Mouse (Mus musculus): ENCODE measurements around the gene Psd. TPM values are rescaled to one million over a fixed set of nuclear protein-coding genes. Genes with fewer than 3 reads are reported as not detected.

The Psd gene
- total RNA-seq, 2 experiments from 2014 or later: 614 to 671 TPM

DNA sequence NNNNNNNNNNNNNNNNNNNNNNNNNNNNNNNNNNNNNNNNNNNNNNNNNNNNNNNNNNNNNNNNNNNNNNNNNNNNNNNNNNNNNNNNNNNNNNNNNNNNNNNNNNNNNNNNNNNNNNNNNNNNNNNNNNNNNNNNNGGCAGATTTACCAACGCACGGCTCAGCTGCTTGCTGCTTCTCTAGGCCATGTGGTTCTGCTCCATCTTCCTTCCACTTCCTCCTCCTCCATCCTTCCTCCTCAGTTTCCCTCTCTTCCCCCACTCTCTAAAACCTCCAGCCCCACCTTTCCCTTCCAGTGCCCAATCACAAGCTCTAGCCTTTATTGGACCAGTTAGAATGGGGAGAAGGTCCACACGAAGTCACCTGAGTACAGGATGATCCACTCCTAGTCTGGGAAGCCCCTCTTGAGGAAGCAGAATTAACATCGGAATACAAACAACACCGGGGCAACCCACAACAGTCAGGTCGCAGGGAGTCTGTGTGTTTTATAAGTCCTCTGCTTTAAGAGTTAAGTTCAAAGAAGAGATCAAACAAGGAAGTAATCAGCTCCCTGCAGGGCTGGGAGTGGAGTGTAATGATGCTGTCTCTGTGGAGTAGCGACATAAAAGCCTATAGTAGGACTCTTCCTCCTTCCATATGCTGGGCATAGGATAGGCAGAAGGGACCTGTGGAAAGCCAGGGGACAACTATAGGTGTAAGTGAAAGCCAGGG, 17.9 kb upstream of the Psd start:
- intact Hi-C loops (cut with DNase I): no loop called here
- DNase-seq (ENCODE audit: low spot score in 2 of 2): no peak

DNA sequence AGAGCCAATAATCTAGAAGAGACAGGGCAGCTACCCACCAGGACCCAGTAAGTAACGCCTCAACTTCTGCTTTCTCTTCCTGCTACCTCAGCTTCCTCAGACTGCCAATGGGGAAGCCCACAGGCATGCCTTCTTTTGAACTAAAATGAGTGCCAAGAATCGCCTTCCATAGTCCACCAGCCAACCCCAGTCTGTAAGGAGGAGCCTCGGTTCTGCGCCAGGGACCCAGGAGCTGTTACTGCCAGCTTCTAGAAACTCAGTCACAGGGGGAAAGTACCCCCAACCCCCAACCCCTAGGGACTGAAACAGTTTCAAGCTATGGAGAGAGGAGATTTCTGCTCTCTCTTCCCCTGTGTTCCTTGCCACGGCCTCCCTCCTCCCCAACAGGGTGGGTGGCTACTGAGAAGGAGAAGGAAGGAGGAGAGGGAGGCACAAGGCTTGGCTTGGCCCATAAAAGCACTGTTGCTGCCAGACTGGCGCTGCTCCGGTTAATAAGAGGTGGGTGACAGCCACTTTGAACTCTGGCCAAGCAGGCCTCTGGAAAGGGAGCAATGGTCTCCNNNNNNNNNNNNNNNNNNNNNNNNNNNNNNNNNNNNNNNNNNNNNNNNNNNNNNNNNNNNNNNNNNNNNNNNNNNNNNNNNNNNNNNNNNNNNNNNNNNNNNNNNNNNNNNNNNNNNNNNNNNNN, 12.5 kb upstream of the Psd start:
- intact Hi-C loops (cut with DNase I): loop anchor here (2.0 kb wide), 1 partner anchor 17 kb away; no protein-coding TSS in a partner anchor
- peak; percentile 37 to 48 for DNase-seq (ENCODE audit: low spot score in 2 of 2)

DNA sequence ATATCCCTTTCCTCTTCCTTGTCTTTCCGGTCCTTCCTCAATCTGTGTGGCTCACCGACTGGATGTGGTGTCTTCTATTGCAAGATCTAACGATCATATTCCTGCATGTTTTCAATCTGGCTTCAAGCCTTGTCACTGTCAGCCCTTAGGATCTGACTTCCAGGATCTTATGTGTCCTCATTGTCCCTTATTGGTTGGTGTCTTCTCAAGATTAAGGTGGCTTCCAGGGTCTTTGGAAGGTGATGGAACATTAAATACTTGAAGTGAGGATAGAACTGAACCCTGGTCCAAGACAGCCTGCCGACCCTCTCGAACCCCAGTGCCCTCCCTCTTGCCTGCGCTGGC, 12.0 kb upstream of the Psd start:
- no peak for DNase-seq (ENCODE audit: low spot score in 2 of 2)
- intact Hi-C loops (cut with DNase I): loop anchor here (2.0 kb wide), 1 partner anchor 18 kb away; no protein-coding TSS in a partner anchor

DNA sequence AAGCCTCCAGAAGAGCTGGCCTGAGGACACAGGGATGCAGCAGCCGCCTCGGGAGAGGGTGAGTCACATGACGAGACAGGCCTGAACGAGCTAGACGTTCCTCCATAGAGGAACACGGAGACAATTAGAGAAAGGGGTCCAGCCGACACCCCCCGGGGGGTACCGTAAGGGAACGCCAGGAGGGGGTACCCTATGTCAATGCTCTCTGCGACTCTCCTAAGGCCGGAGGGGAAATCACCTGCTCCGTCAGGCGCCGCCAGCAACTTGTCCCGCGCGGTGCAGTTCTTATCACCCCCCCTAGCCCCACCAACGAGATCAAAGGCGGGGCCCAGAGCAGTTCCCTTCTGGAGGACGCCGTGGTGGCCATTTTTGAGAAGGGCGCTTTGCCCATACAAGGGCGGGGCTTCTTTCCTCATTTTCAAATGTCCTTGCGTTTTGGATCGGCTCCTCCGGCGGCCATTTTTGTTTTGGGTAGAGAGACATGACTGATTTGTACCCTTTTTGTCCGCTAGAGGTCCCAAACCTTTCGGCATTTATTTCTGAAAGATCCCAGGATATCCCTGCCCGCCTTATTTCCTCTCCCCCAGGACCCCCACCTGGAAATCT, 11.5 kb upstream of the Psd start, which contains the start of gene Cuedc2:
Gene Cuedc2, minus strand, starts transcription at position 372 of the 606 bp plus-strand sequence.
- intact Hi-C loops (cut with DNase I): loop anchor here (2.0 kb wide), 1 partner anchor 18 kb away; no protein-coding TSS in a partner anchor
- peak; percentile 97 to 98 for DNase-seq (ENCODE audit: low spot score in 2 of 2)

DNA sequence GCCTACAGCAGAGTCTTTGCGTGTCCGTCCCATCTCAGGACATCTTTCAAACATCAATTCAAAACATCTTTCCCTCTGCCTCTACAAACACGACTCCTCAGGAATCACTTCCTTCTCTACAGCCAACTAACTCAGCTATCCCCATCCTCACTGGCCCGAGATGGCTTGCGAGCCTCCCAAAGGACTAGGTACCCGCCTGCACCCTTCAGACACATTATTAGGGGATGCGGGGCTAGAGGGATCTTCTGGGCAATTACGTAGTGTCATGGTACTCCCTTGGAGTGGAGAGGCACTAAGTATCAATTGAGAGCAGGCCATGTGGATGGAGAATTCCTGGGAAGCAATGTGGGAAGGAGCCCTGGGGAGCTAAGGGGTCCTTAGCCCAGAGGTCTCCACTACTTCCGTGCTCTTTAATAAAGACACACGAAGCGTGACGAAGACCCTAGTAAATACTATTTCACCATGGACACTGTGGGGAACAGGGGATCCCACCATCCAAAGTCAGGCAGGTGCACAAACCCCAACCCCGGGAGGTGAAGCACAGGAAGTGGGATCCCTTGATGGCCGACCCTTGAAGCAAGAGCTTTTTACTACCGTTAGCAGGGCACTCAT, 10.9 kb upstream of the Psd start:
- no peak for DNase-seq (ENCODE audit: low spot score in 2 of 2)
- intact Hi-C loops (cut with DNase I): loop anchor here (2.0 kb wide), 1 partner anchor 19 kb away; no protein-coding TSS in a partner anchor

DNA sequence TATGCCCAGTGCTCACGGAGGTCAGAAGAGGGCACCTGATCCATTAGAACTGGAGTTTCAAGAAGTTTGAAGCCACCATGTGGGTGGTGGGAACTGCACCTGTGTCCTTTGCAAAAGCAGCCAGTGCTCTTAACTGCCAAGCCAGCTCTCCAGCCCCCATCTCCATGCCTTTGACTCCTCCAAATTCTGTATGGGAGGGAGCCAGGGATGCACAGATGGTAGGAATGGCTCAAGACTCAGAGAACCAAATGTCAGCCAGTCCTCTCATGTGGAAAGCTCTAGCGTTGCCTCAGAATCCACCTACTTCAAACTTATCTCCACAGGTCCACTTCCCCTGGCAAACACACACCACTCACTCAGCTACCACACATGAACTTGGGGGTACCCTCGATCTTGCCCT, 7.0 kb upstream of the Psd start:
- DNase-seq (ENCODE audit: low spot score in 2 of 2): no peak
- intact Hi-C loops (cut with DNase I): no loop called here

DNA sequence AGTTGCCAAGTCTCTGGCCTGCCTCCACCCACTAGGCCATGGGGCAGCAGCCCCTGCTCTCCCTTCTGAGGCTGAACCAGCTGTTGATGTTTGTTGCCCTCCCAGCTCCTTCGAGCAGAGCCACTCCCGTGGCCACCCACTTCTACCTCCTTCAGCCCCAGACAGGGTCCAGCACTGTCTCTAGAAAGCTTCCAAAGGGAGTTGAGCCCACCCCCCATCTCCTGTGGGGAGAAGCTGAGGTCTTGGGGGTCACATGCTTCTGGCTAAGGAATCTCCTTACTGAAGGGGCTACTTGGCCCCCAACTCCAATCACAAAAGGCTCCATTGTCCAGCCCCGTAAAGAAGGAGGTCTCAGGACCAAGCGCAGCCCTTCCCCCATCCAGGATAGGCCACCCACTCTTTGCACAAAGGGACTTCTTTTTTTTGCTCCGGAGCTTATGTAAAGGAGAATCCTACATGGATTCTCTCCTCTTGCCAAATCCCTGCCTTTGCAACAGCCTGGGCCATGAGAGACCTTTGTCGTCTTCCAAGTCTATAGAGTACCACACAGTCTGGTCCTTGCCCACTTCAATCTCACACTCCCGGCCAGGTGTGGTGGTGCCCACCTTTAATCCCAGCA, 5.9 kb upstream of the Psd start:
- peak in 1 of 2 experiments; percentile 26 for DNase-seq (ENCODE audit: low spot score in 2 of 2)
- intact Hi-C loops (cut with DNase I): no loop called here

DNA sequence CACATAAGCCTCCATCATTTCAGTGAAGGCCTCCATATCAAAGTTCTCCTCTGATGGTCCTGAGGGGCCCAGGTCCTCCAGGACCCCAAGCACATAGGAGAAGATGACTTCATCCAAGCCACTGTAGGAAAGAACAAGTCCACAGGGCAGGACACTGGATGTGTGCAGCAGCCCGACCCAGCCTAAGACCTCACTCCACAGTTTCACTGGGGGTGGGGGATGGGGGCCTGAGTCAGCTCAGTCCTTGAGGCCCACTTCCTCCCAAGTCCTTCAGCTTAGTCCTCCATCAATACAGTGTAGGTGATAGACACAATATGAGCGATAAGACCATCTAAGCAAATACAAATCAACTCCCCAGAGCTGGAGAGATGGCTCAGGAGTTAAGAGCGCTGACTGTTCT, 5.0 kb upstream of the Psd start:
- intact Hi-C loops (cut with DNase I): loop anchor here (2.0 kb wide), 1 partner anchor 23 kb away; no protein-coding TSS in a partner anchor

DNA sequence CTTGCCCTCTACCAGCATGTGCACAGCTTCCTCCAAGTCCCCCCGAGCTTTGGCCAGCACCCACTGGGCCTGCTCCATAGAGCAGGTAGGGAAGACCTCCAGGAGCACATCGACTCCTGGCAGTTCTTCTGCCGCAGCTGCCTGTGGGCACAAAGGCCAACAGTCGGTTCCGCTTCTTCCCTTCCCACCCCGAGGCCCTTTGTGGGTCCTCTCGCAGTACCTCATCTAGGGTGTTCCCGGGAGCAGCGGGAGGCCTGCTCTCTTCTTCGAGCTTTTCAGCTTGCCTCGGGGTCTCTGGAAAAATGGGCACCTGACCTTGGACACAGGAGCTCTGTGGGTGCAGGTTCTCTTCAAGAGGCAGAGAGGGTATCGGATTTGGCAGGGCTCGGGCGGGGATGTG, 4.4 kb upstream of the Psd start:
- intact Hi-C loops (cut with DNase I): loop anchor here (2.0 kb wide), 1 partner anchor 23 kb away; no protein-coding TSS in a partner anchor

More for the DNA sequence above, 5.0 kb upstream of the Psd start:
- no peak for DNase-seq (ENCODE audit: low spot score in 2 of 2)

DNA sequence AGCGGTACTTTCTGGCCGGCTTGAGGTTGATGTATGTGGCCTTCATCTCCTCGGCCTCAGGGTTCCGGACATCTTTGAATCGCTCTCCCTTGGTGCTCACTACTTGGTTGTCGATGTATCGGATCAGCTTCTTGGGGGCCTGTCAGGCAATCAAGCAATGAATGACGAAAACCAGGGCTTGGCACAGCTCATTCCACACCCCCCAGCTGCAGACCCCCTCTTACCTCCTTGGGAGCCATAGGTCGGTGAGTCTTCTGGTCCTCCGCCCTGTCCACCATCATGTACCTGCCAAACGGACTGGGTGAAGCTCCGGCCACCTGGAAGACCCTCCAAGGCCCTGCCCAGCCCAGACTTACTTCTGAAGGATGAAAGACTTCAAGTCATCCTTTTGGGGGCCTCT, 3.7 kb upstream of the Psd start:
- intact Hi-C loops (cut with DNase I): loop anchor here (2.0 kb wide), 1 partner anchor 22 kb away; no protein-coding TSS in a partner anchor
- no peak for DNase-seq (ENCODE audit: low spot score in 2 of 2)

More for the DNA sequence above, 4.4 kb upstream of the Psd start:
- DNase-seq (ENCODE audit: low spot score in 2 of 2): no peak

DNA sequence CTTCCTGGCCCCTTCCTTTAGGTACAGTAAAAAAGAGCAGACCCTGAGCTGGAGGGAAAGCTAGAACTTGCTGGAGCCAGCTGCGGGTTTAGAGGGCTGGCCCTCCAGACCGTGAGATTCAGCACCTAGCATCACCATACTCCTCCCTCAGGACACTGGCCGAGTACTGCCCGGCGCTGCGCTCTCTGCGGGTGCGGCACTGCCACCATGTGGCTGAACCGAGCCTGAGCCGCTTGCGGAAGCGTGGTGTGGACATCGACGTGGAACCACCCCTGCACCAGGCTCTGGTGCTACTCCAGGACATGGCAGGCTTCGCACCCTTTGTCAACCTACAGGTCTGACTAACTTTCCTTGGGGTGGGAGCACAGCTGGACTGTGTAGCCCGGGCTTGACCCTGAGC, 3.0 kb upstream of the Psd start:
- intact Hi-C loops (cut with DNase I): loop anchor here (2.0 kb wide), 1 partner anchor 21 kb away; no protein-coding TSS in a partner anchor
- DNase-seq (ENCODE audit: low spot score in 2 of 2): peak; percentile 83 to 84

DNA sequence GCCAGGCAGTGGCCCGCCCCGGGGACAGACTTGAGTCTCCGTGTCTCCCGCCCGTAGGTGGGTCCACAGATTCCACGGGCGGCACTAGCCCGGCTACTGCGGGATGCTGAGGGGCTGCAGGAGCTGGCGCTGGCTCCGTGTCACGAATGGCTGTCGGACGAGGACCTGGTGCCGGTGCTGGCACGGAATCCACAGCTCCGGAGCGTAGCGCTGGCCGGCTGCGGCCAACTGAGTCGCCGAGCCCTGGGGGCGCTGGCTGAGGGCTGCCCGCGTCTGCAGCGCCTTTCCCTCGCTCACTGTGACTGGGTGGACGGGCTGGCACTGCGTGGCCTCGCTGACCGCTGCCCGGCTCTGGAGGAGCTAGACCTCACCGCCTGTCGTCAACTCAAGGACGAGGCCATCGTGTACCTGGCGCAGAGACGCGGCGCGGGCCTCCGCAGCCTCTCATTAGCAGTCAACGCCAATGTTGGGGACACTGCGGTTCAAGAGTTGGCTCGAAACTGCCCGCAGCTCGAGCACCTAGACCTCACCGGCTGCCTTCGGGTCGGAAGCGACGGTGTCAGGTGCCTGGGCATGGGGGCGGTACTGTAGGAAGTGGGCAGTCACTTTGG, 2.2 kb upstream of the Psd start:
- intact Hi-C loops (cut with DNase I): no loop called here
- no peak for DNase-seq (ENCODE audit: low spot score in 2 of 2)

DNA sequence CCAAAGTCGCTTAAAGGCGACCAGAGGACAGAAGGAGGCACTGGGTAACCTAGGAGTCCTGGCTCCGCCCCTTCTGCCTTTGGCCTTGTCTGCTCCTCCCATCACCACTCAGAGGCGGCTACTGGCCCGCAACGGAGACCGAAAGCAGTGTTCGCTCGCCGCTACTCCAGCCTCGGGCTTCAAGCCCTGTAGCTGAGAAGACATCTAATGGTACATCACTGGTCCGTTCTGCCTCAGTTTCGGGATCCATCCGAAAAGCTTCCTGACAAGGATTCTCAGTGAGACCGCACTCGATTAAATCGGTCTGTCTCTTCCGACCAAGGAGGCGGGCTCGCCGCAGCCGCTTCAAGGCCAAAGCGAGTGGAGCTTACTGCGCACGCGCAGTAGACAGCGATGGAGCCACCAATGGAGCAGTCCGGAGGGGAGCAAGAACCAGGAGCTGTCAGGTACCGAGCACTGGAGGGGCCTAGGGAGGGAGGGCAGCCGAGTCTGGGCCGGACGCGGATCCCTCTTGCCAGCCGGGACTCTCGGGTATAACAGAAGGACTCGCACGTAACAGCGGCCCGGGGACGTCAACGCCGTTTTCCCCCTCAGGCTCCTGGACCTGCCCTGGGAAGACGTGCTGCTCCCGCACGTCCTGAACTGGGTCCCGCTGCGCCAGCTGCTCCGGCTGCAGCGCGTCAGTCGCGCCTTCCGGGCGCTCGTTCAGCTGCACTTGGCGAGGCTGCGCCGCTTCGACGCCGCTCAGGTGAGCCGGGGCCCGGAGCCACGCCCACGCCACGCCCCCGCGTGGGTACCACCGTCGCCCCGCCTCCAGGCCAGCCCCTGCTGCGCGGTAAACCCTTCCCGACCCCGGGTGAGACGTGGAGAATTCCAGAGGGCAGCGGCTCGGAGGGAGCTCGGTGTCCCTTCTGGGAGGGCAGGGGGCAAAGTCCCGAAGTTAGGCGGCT, 1.4 kb upstream of the Psd start, which contains the start of gene Fbxl15:
Gene Fbxl15, plus strand, starts transcription at position 104 of the 950 bp plus-strand sequence.
- intact Hi-C loops (cut with DNase I): no loop called here
- peak; percentile 96 to 97 for DNase-seq (ENCODE audit: low spot score in 2 of 2)

DNA sequence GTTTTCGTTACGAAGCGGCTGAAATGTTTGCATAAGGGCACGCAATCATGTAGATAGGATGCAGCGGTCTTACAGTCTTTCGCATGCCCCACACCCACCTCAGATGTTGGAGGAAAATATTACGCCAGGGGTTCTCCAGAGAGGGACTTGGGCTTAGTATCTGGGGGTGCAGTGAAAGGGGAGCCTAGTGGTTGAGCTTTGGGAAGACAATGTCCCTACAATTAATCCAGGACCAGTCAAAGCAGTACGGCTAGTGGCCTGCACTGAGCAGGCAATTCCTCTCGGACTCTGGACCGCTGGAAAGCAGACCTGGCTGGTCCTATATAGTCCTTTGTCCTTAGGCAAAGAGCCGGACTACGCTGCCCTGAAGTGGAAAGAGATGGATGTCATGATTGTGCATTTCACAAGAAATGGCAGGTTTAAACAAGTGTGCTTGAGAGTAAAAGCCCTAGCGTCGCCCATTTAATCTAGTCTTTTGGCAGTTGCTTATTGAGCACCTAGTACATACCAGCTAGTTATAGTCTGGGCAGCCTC, 642 bp upstream of the Psd start:
- DNase-seq (ENCODE audit: low spot score in 2 of 2): peak in 1 of 2 experiments; percentile 17
- intact Hi-C loops (cut with DNase I): no loop called here

DNA sequence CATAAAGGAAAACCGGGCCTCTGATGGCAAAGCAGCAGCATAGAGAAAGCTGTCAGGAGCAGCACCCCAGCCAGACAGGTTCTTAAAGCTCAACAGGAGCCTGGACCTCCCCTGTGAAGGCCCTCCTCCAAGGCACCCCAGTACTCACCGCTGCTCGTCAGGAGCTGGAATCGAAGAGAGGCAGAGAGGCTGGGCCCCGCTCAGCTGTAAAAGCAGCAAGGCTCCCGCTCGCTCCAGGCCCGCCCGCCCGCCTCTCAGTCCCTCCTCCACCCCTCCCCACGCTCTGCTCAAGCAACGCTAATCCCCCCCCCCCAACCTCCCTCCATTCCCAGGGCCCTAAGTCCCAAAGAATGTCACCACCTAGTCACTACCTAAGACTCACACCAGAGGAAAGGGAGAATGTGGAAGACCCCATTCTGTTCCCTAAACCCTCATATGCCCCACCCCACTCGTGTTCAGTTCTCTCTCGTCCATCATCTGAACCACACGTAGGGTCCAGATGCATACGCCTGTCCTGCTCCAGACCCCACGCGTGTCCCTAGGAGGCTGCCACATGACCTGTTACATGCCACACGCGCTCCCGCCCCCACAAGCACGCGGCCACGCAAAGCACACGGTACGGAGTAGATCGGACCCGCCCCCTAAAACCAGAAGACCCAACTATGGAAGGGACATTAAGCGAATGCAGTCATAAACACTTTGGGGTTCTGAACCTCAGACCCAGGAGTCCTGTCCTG, 769 bp downstream of the Psd start:
- peak in 1 of 2 experiments; percentile 46 for DNase-seq (ENCODE audit: low spot score in 2 of 2)
- intact Hi-C loops (cut with DNase I): no loop called here

DNA sequence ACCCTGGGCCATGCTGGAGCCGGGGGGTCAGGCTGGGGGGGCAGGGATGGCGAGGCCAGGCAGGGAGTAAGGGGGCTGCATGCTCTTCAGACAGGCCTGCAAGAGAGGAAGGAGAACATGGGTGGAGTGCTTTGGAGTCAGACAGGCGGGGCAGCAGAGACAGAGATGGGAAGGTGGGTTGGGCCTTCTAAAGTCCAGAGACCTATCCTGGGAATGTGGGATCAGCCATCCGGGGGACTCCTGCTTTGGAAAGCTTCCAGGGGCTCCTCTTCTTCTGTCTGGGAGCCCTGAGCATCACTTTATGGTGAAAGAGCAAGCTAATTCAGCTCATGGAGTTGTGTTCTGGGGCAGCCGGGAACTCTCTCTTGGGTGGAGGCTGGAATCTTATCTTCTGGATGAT, 2.0 kb downstream of the Psd start:
- intact Hi-C loops (cut with DNase I): no loop called here
- DNase-seq (ENCODE audit: low spot score in 2 of 2): no peak

DNA sequence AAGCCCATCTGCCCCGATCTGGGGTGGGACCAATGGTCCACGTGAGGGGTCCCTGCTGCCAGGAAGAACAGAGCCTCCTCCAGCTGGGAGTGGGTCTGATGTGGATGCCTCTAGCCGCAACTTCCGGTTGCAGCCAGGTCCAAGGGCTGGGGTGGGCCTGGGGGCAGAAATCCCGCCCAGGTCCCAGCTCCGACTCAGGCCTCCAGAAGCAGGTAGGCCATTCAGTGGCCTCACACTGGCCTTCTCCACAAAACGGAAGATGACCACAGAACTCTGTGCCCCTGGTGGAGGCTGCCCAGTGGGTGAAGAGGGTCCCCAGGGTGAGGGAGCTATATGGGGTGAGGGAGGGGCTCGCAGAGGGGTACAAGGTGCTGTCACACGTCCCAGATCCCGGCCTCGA, 2.6 kb downstream of the Psd start:
- DNase-seq (ENCODE audit: low spot score in 2 of 2): no peak
- intact Hi-C loops (cut with DNase I): no loop called here

Measured in left cerebral cortex, postnatal 36 days (tissue).